Mouse (Mus musculus): ENCODE results near the gene Efcc1. TPM values are rescaled to one million over a fixed set of nuclear protein-coding genes. Genes with fewer than 3 reads are reported as not detected.

Efcc1 gene
- polyA plus RNA-seq, 1 experiment: not detected

DNA sequence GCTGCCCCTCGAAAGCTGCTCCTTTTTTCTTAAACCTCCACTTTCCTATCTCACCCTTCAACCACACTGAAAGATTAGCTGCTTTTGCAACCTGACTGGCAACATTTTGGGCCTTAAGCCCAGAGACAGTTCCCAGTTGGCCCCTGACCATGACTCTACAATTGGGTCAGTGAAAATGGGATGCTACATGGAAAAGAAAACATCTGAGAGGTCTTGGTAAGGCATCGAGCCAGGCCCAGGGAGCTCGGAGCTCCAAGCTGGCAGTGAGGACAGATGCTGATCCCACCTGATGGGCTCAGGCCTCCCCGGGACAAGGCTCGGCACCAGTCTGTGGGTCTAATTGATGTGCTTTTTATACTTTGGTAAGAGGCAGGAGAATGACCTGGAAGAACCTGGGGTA, 61.2 kb downstream of the Efcc1 start:
- no peak overlapping the region for H3K4me3 ChIP-seq (ENCODE audit: insufficient read depth, low read depth, low read length)
- 87% methylated on average over 5 of the region's 5 CpGs for whole genome bisulfite sequencing
- peaks cover 5% of the 10 kb centered on the region; the same call in 1 of the 2 replicates for H3K4me1 ChIP-seq (ENCODE audit: control insufficient read depth, insufficient read depth, low read length)
- no peak overlapping the region for H3K27ac ChIP-seq (ENCODE audit: insufficient read depth, low read depth, low read length)
- no peak for TF ChIP-seq POLR2A (IDR thresholded peaks at IDR 0.05; ENCODE audit: insufficient read depth, low read depth, low read length)
- no peak for TF ChIP-seq CTCF (IDR thresholded peaks at IDR 0.05; ENCODE audit: insufficient read depth, low read depth, low read length)

DNA sequence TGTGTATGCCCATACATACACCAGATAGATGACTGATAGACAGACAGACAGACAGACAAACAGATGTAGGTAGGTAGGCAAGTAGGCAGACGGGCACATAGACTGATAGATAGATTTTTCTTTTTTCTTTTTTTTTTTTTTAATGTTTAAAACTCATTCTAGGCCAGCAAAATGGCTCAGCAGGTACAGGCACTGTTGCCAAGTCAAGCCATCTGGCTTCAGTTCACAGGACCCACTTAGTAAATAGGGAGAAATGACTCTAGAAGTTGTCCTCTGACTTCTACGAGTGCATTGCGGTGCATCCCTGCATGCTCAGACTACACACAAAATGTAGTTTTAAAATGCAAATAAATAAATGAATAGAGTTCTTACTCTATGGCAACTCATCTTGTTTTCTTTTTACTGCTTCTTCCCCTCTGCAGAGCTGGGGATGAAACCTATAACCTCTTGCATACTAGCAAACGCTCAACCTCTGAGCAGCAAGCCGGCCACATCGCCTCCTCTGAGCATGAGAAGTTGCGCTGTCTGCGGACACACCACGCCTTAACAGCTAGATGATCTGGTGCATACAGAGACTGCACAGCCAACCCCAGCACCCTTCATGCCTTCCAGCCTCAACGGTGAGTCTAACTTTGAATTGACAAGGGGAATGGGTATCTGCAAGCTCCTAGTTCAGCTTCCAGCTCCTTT, 63.3 kb downstream of the Efcc1 start:
- WGBS: 92% methylated on average over 10 of the region's 10 CpGs
- no peak for TF ChIP-seq POLR2A (IDR thresholded peaks at IDR 0.05; ENCODE audit: insufficient read depth, low read depth, low read length)
- no peak for TF ChIP-seq CTCF (IDR thresholded peaks at IDR 0.05; ENCODE audit: insufficient read depth, low read depth, low read length)
- Histone ChIP-seq H3K4me1 (ENCODE audit: control insufficient read depth, insufficient read depth, low read length) (peaks cover 9% of the 10 kb centered on the region; the same call in 1 of the 2 replicates), H3K27ac (ENCODE audit: insufficient read depth, low read depth, low read length) (no peak overlapping the region), H3K4me3 (ENCODE audit: insufficient read depth, low read depth, low read length) (no peak overlapping the region)

DNA sequence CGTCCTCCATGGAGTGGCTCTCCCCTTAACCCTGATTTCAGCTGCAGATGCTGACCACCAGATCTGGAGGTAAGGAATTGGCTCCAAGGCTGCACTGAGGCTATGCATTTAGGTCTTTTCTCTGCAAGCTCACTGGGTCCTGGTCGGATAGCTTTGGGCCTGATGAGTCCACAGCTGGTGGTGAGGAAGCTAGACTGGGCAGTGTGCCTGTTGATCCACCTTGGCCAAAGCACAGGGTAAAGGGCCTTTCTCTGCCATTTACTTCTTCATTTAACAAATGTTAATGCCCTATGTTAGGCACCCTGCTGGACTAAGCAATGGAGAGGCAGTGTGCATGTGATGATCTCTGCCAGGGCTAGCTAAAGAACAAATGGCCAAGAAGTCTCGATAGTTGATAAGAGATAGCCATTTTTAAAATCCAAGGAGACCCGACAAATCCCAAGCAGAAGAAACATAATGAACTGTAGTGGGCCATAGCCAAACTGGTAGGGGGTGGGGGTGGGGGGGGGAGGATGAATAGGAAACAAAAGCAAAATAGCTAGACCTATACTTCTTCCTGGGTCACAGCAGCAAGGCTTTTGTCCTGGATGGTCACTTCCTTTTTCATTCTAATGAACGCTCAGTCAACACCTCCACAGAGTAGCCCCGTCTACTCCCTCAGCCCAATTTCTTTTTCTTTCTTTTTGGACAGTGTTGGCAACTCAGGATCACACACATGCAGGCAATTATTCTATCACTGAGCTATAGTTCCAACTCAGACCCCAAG, 64.9 kb downstream of the Efcc1 start:
- Histone ChIP-seq H3K4me3 (ENCODE audit: insufficient read depth, low read depth, low read length) (no peak overlapping the region), H3K27ac (ENCODE audit: insufficient read depth, low read depth, low read length) (no peak overlapping the region), H3K4me1 (ENCODE audit: control insufficient read depth, insufficient read depth, low read length) (peaks cover 4% of the 10 kb centered on the region; the same call in 1 of the 2 replicates)
- TF ChIP-seq POLR2A (IDR thresholded peaks at IDR 0.05; ENCODE audit: insufficient read depth, low read depth, low read length) (no peak), CTCF (IDR thresholded peaks at IDR 0.05; ENCODE audit: insufficient read depth, low read depth, low read length) (no peak)
- WGBS: 72% methylated on average over 6 of the region's 6 CpGs

DNA sequence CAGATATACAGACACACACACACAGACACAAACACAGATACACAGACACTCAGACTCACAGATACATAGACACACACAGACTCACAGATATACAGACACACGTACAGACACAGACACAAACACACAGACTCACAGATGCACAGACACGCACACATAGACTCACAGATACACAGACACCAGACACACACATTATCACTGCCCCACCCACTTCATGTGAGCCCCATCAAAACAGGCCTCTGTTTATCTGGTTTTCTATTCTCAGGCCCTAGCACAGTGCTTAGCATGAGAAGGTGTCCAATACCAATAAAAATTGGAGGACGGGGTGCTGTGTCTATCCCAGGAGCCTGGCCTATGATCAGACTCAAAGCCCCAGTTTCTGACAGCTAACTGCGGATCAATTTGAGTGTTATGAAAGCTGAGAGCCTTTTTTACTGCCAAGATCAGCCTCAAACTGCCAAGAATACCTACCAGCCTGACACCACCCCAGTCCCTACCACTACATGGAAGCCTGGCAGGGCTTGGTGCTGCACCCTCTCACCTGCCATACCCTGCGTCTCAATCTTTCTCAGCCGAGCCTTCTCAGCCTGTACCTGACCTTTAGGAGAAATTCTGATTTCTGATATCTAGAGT, 65.7 kb downstream of the Efcc1 start:
- no peak overlapping the region for H3K4me3 ChIP-seq (ENCODE audit: insufficient read depth, low read depth, low read length)
- TF ChIP-seq POLR2A (IDR thresholded peaks at IDR 0.05; ENCODE audit: insufficient read depth, low read depth, low read length) (no peak), CTCF (IDR thresholded peaks at IDR 0.05; ENCODE audit: insufficient read depth, low read depth, low read length) (no peak)
- no peak overlapping the region for H3K27ac ChIP-seq (ENCODE audit: insufficient read depth, low read depth, low read length)
- H3K4me1 ChIP-seq (ENCODE audit: control insufficient read depth, insufficient read depth, low read length): peaks cover 4% of the 10 kb centered on the region; the same call in 1 of the 2 replicates
- WGBS: 90% methylated on average over 6 of the region's 6 CpGs

DNA sequence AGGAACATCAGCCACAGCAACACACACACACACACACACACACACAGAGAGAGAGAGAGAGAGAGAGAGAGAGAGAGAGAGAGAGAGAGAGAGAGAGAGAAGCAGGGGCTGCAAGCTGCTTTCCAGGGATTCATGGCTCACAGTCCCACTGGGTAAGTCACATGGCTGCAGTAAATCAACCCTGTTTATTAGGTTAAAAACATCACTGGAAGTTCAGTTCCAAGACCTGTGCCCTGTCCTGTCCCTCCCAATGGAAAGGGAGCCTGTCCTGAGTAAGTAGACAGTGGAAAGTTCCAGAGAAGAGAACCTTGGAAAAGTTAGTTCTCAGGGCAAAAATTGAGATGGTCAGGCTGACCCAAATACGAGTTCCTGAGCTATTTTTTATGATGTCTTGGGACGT, 66.7 kb downstream of the Efcc1 start:
- H3K4me3 ChIP-seq (ENCODE audit: insufficient read depth, low read depth, low read length): no peak overlapping the region
- H3K27ac ChIP-seq (ENCODE audit: insufficient read depth, low read depth, low read length): no peak overlapping the region
- peaks cover 4% of the 10 kb centered on the region; the same call in 1 of the 2 replicates for H3K4me1 ChIP-seq (ENCODE audit: control insufficient read depth, insufficient read depth, low read length)
- 30% methylated on average over 2 of the region's 2 CpGs for WGBS
- TF ChIP-seq POLR2A (IDR thresholded peaks at IDR 0.05; ENCODE audit: insufficient read depth, low read depth, low read length) (no peak), CTCF (IDR thresholded peaks at IDR 0.05; ENCODE audit: insufficient read depth, low read depth, low read length) (no peak)

DNA sequence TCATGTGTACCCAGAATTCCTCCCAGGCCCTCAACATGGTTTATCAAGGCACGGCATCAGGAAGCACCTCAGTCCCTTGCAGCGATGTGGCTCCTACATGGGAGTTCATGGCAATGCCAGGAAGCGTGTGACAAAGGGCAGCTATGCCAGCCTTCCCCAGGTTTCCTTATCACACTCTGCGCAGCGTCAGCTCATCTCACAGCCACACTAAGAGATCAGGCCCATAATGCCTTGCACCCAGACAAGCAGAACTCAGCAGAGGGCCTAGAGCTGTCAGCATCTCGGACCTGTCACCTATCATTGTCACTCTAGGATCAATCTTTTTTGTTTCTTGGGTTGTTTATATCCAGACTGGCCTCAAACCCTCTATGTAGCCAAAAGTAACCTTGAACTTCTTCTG, 68.9 kb downstream of the Efcc1 start:
- no peak for TF ChIP-seq POLR2A (IDR thresholded peaks at IDR 0.05; ENCODE audit: insufficient read depth, low read depth, low read length)
- TF ChIP-seq CTCF (IDR thresholded peaks at IDR 0.05; ENCODE audit: insufficient read depth, low read depth, low read length): no peak

DNA sequence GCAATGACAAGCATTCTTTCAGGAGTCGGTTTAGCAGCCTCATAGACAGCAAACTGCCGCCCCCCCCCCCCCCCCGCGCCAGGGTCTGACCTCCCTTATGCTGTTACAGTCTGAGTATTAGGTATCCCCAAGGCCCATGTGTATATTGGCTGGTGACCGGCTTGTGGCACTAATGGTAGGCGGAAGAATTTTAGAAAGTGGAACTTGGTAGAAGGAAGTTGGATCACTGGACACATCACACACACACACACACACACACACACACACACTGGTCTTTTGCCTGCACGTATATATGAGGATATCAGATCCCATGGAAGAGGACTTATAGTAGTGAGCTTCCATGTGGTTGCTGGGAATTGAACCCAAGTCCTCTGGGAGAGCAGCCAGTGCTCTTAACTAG, 71.8 kb downstream of the Efcc1 start:
- TF ChIP-seq CTCF (IDR thresholded peaks at IDR 0.05; ENCODE audit: insufficient read depth, low read depth, low read length) (no peak), POLR2A (IDR thresholded peaks at IDR 0.05; ENCODE audit: insufficient read depth, low read depth, low read length) (no peak)
- Histone ChIP-seq H3K4me3 (ENCODE audit: insufficient read depth, low read depth, low read length) (no peak overlapping the region), H3K27ac (ENCODE audit: insufficient read depth, low read depth, low read length) (no peak overlapping the region), H3K4me1 (ENCODE audit: control insufficient read depth, insufficient read depth, low read length) (peaks cover 4% of the 10 kb centered on the region; the same call in 1 of the 2 replicates)
- 83% methylated on average over 7 of the region's 7 CpGs for WGBS

More for the DNA sequence above, 68.9 kb downstream of the Efcc1 start:
- WGBS: 91% methylated on average over 6 of the region's 6 CpGs
- Histone ChIP-seq H3K27ac (ENCODE audit: insufficient read depth, low read depth, low read length) (no peak overlapping the region), H3K4me1 (ENCODE audit: control insufficient read depth, insufficient read depth, low read length) (peaks cover 4% of the 10 kb centered on the region; the same call in 1 of the 2 replicates), H3K4me3 (ENCODE audit: insufficient read depth, low read depth, low read length) (no peak overlapping the region)

DNA sequence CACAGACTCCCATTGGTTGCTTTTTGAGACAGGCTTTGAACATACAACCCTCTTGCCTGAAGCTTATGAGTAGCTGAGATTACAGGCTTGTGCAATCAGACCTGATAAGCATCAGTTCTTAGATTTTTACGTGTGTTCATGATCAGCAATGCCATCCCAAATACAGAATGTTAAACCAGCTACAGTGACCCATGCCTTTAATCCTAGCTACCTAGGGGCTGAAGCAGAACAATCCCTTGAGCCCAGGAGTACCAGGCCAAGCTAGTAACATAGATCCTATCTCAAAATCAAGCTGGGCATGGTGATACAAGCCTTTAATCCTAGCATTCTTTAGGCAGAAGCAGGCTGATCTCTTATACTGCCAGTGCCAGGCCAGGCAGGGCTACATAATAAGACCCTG, 73.4 kb downstream of the Efcc1 start:
- WGBS: 95% methylated on average over 1 of the region's 1 CpGs
- TF ChIP-seq POLR2A (IDR thresholded peaks at IDR 0.05; ENCODE audit: insufficient read depth, low read depth, low read length) (no peak), CTCF (IDR thresholded peaks at IDR 0.05; ENCODE audit: insufficient read depth, low read depth, low read length) (no peak)
- no peak overlapping the region for H3K4me3 ChIP-seq (ENCODE audit: insufficient read depth, low read depth, low read length)
- H3K27ac ChIP-seq (ENCODE audit: insufficient read depth, low read depth, low read length): no peak overlapping the region
- no peaks in the 10 kb centered on the region; the same call in 1 of the 2 replicates for H3K4me1 ChIP-seq (ENCODE audit: control insufficient read depth, insufficient read depth, low read length)

DNA sequence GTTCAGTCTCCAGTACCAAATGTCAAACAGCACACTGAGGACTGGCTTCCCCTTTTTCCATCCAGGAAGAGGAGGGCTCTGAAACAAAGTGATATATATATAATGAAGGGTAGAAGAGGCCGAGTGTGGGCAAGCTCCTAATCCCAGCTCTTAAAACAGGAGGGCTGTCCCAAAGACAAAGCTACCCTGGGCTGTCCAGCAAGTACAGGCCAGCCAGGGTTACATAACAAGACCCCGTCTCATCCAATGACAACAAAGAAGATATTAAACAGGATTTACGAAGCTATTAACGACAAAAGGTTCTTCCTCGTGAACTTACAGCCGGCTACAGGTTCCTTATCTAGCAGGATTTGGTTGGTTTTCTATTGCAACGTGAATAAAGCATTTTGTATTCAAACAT, 74.2 kb downstream of the Efcc1 start:
- TF ChIP-seq CTCF (IDR thresholded peaks at IDR 0.05; ENCODE audit: insufficient read depth, low read depth, low read length): no peak
- TF ChIP-seq POLR2A (IDR thresholded peaks at IDR 0.05; ENCODE audit: insufficient read depth, low read depth, low read length): no peak
- Histone ChIP-seq H3K4me3 (ENCODE audit: insufficient read depth, low read depth, low read length) (no peak overlapping the region), H3K27ac (ENCODE audit: insufficient read depth, low read depth, low read length) (no peak overlapping the region), H3K4me1 (ENCODE audit: control insufficient read depth, insufficient read depth, low read length) (peaks cover 7% of the 10 kb centered on the region)
- WGBS: 81% methylated on average over 7 of the region's 7 CpGs
